Comparison of ENCODE assay signal across 9 mouse cellular contexts in the genomic region with DNA sequence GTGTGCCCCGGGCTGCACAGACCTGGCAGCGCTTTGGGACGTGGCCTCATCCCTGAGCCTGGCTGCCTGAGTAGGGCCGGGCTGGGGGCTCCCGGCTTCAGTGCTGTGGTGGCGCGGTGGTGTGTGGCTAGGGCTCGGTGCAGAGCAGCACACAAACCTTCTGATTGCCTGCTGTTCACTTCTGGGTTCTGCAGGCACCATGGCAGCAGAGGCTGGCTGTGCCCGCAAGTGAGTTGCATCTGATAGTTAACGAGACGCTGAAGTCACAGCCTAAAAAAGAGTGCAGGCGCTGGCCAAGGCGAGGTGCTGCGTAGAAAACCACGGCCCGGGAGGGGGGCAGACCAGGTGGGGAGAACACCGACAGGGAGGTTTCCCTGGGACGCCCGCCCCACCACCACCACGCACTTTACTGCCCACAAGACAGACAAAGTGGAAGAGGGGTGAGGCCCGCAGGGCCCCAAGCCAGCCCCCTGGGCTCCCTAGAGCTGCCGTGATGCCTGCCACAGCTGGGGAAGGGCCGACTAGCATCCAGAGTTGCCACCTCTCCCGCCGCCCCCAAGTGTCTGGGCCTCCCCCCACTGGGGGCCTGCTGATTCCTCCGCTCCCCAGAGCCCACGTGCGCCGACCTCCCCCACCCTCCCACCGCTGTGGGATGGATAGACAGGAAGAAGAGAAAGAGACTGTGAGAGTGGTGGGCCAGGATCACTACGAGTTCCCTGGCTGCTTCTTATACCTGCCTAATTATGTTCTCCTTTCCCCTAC. TPM values are rescaled to one million over a fixed set of nuclear protein-coding genes. Genes with fewer than 3 reads are reported as not detected.
DNase-seq lines count a peak whose midpoint lies in the region; ATAC-seq lines count a peak whose summit lies in the region.
"Had no signal": no experiment of that assay in that cellular context is flagged by ENCODE, and none has a peak within 500 bp of the region (broad histone marks: within the 10 kb centered on the region; RNA-seq: fewer than 3 reads in every experiment).

No protein-coding gene starts in this region.

- DNase-seq in heart, adult 8-10 months (ENCODE audit: low spot score) = no peak
- no peak for DNase-seq in left cerebral cortex, adult 8-10 months (ENCODE audit: low spot score in 2 of 2)
- DNase-seq in ovary, postnatal 10 days (ENCODE audit: low spot score) = no peak
- no peak for DNase-seq in kidney, adult 18-20 months

- H3K4me2 ChIP-seq in heart, embryonic 11.5 days = peak overlapping the region; percentile 70
- peak overlapping the region; percentile 61 for H3K4me2 ChIP-seq in hindbrain, embryonic 16.5 days (ENCODE audit: low read length)
- H3K4me2 ChIP-seq in midbrain, embryonic 13.5 days (replicated peaks) = peak overlapping the region; percentile 62

- peak overlapping the region; percentile 42 for H3K4me3 ChIP-seq in heart, embryonic 11.5 days (ENCODE audit: low read depth, low read length)
- peak overlapping the region; percentile 36 for H3K4me3 ChIP-seq in hindbrain, embryonic 16.5 days (ENCODE audit: low read length)
- H3K4me3 ChIP-seq in midbrain, embryonic 13.5 days (replicated peaks) = peak overlapping the region; percentile 34

- H3K27ac ChIP-seq in heart, embryonic 11.5 days (ENCODE audit: low read depth, low read length) = no peak overlapping the region
- H3K27ac ChIP-seq in hindbrain, embryonic 16.5 days (ENCODE audit: low read depth, low read length) = no peak overlapping the region
- H3K27ac ChIP-seq in midbrain, embryonic 13.5 days = no peak overlapping the region

- 21% methylated on average over 25 of the region's 31 CpGs for WGBS in heart, embryonic 11.5 days (ENCODE audit: insufficient replicate concordance)
- 32% methylated on average over 28 of the region's 31 CpGs for WGBS in hindbrain, embryonic 16.5 days
- WGBS in midbrain, embryonic 13.5 days = 30% methylated on average over 31 of the region's 31 CpGs

- no peaks in the 10 kb centered on the region for H3K4me1 ChIP-seq in heart, embryonic 11.5 days (ENCODE audit: control insufficient read depth, insufficient read depth, low read length)
- no peaks in the 10 kb centered on the region; the same call in none of the 2 replicates for H3K4me1 ChIP-seq in hindbrain, embryonic 16.5 days (ENCODE audit: control insufficient read depth, insufficient read depth, low read depth, low read length)
- peaks cover 7% of the 10 kb centered on the region; the same call in 1 of the 2 replicates for H3K4me1 ChIP-seq in midbrain, embryonic 13.5 days (replicated peaks)

- H3K9ac ChIP-seq in heart, embryonic 11.5 days (ENCODE audit: low read depth, low read length) = peak overlapping the region; percentile 63
- H3K9ac ChIP-seq in hindbrain, embryonic 16.5 days (ENCODE audit: low read depth, low read length) = peak overlapping the region; percentile 58
- H3K9ac ChIP-seq in midbrain, embryonic 13.5 days (replicated peaks) = peak overlapping the region; percentile 52; the same call in 1 of the 2 replicates

- H3K36me3 ChIP-seq in heart, embryonic 11.5 days (ENCODE audit: control insufficient read depth, insufficient read depth, low read length) = no peaks in the 10 kb centered on the region
- no peaks in the 10 kb centered on the region for H3K36me3 ChIP-seq in hindbrain, embryonic 16.5 days (ENCODE audit: control insufficient read depth, insufficient read depth, low read length)
- no peaks in the 10 kb centered on the region for H3K36me3 ChIP-seq in midbrain, embryonic 13.5 days
- H3K36me3 ChIP-seq: G1E had no signal

- ATAC-seq in heart, embryonic 11.5 days (replicated peaks; ENCODE audit: insufficient number of reproducible peaks, low FRiP score, low TSS enrichment) = peak; percentile 57; the same call in 1 of the 2 replicates
- ATAC-seq in activated CD4-positive, CD25-positive, alpha-beta regulatory T cell, adult 4 months = peak; percentile 53
- ATAC-seq in hindbrain, embryonic 16.5 days = peak; percentile 69
- ATAC-seq in midbrain, embryonic 13.5 days = peak; percentile 86

- H3K27me3 ChIP-seq in heart, embryonic 11.5 days (ENCODE audit: control insufficient read depth, insufficient read depth, low read length) = no peaks in the 10 kb centered on the region
- no peaks in the 10 kb centered on the region for H3K27me3 ChIP-seq in hindbrain, embryonic 16.5 days (replicated peaks; ENCODE audit: control insufficient read depth, insufficient read depth, low read length)
- H3K27me3 ChIP-seq in midbrain, embryonic 13.5 days = no peaks in the 10 kb centered on the region

- H3K9me3 ChIP-seq in heart, embryonic 11.5 days (replicated peaks; ENCODE audit: control insufficient read depth, low read length) = no peaks in the 10 kb centered on the region; the same call in 1 of the 2 replicates
- no peaks in the 10 kb centered on the region for H3K9me3 ChIP-seq in hindbrain, embryonic 16.5 days (ENCODE audit: control insufficient read depth, low read length)
- H3K9me3 ChIP-seq in midbrain, embryonic 13.5 days = 0 out of 2 replicates have a peak, but pooled peaks cover 8% of the 10 kb centered on the region

RNA-seq across cellular contexts. Expression of a gene that starts 19.2 kb away (rescaled TPM):
- polyA plus RNA-seq in heart, embryonic 11.5 days (2014; fragmentation: Nextera tagmentation; extraction: Ambion mirVana) = not detected in 2 replicates
- not detected for total RNA-seq in heart, adult 8-10 months (2022)
- polyA plus RNA-seq in activated CD4-positive, CD25-positive, alpha-beta regulatory T cell, adult 4 months (2017; shearing (Covaris generic)) = not detected
- polyA plus RNA-seq in hindbrain, embryonic 16.5 days (2015; fragmentation: Nextera tagmentation; extraction: Ambion mirVana) = 0.05 TPM in 1 of 2 replicates, not detected in the other
- polyA plus RNA-seq in midbrain, embryonic 13.5 days (2015; fragmentation: Nextera tagmentation; extraction: Ambion mirVana) = not detected in 2 replicates
- not detected for total RNA-seq in left cerebral cortex, adult 8-10 months (2022)
- total RNA-seq: G1E had no signal
- polyA plus RNA-seq: G1E had no signal

RNA-seq across cellular contexts. Expression of a gene that starts 27.8 kb away (rescaled TPM):
- 3.2 and 5.2 TPM in 2 replicates for polyA plus RNA-seq in heart, embryonic 11.5 days (2014; fragmentation: Nextera tagmentation; extraction: Ambion mirVana)
- total RNA-seq in heart, adult 8-10 months (2022) = 10 to 100 TPM; 12.5 to 17.3 (median 16.1) TPM
- 10 to 100 TPM; 10.9 to 13.3 TPM for polyA plus RNA-seq in activated CD4-positive, CD25-positive, alpha-beta regulatory T cell, adult 4 months (2017; shearing (Covaris generic))
- 3.1 and 3.3 TPM in 2 replicates for polyA plus RNA-seq in hindbrain, embryonic 16.5 days (2015; fragmentation: Nextera tagmentation; extraction: Ambion mirVana)
- polyA plus RNA-seq in midbrain, embryonic 13.5 days (2015; fragmentation: Nextera tagmentation; extraction: Ambion mirVana) = 3.4 and 3.8 TPM in 2 replicates
- 10 to 100 TPM; 25.6 to 29.9 (median 28.8) TPM for total RNA-seq in left cerebral cortex, adult 8-10 months (2022)

RNA-seq across cellular contexts. Expression of a gene that starts 28.2 kb away (rescaled TPM):
- polyA plus RNA-seq in heart, embryonic 11.5 days (2014; fragmentation: Nextera tagmentation; extraction: Ambion mirVana) = 160 and 161 TPM in 2 replicates
- 10 to 100 TPM; 80.7 to 94.7 (median 81.9) TPM for total RNA-seq in heart, adult 8-10 months (2022)
- 100 to 1,000 TPM; 129 to 167 TPM for polyA plus RNA-seq in activated CD4-positive, CD25-positive, alpha-beta regulatory T cell, adult 4 months (2017; shearing (Covaris generic))
- polyA plus RNA-seq in hindbrain, embryonic 16.5 days (2015; fragmentation: Nextera tagmentation; extraction: Ambion mirVana) = 158 and 160 TPM in 2 replicates
- 196 and 215 TPM in 2 replicates for polyA plus RNA-seq in midbrain, embryonic 13.5 days (2015; fragmentation: Nextera tagmentation; extraction: Ambion mirVana)
- total RNA-seq in left cerebral cortex, adult 8-10 months (2022) = 10 to 100 TPM; 81.7 to 95.6 (median 93.9) TPM
